Mouse (Mus musculus): ENCODE data around the gene Anapc15.

GRCm38 (mm10) chr7:101836271-101837153, 27.0 kb upstream of the Anapc15 start:
- TF ChIP-seq CTCF (IDR thresholded peaks at IDR 0.05; ENCODE audit: extremely low read depth, insufficient read depth, low read length) = no peak
- no peak for TF ChIP-seq POLR2A (IDR thresholded peaks at IDR 0.05; ENCODE audit: extremely low read depth, insufficient read depth, low read length)
